Mouse (Mus musculus): ENCODE data around the gene BC005624. TPM values are rescaled to one million over a fixed set of nuclear protein-coding genes. Genes with fewer than 3 reads are reported as not detected.
A peak's percentile ranks its signal among the peaks of the same experiment; 100 is the strongest.
"Not testable (repeated sequence)": the region's sequence is repeated elsewhere in the genome, so short reads cannot be mapped to it uniquely, and the experiment has no call there.

BC005624 gene
- polyA plus RNA-seq, 1 experiment from 2014 or later, result 67.5 TPM

- Histone ChIP-seq H3K36me3 (ENCODE audit: control insufficient read depth, insufficient read depth, low read length) (peaks cover 20% of the 10 kb centered on the region), H3K4me3 (ENCODE audit: low read depth, low read length) (no peak overlapping the region), H3K27ac (ENCODE audit: low read depth, low read length) (no peak overlapping the region), H3K4me2 (replicated peaks; ENCODE audit: low read depth, low read length) (no peak overlapping the region), H3K9ac (ENCODE audit: low read depth, low read length) (no peak overlapping the region), H3K4me1 (replicated peaks; ENCODE audit: control insufficient read depth, insufficient read depth, low read length) (no peaks in the 10 kb centered on the region), H3K27me3 (ENCODE audit: control insufficient read depth, insufficient read depth, low read length) (no peaks in the 10 kb centered on the region), H3K9me3 (ENCODE audit: control insufficient read depth, low read length) (no peaks in the 10 kb centered on the region)
- ATAC-seq (ENCODE audit: low FRiP score) (no peak), DNase-seq (ENCODE audit: low spot score) (no peak)
- 51% methylated on average over 5 of the region's 5 CpGs for WGBS
Measured at GRCm38 (mm10) chr2:30959856-30960255, 22.1 kb downstream of the BC005624 start.

GRCm38 (mm10) chr2:30958726-30959125, 23.3 kb downstream of the BC005624 start:
- ATAC-seq (ENCODE audit: low FRiP score), result no peak

GRCm38 (mm10) chr2:30957511-30957910, 24.5 kb downstream of the BC005624 start:
- Histone ChIP-seq H3K27ac (ENCODE audit: low read depth, low read length) (no peak overlapping the region), H3K9ac (ENCODE audit: low read depth, low read length) (no peak overlapping the region), H3K4me2 (replicated peaks; ENCODE audit: low read depth, low read length) (no peak overlapping the region), H3K36me3 (ENCODE audit: control insufficient read depth, insufficient read depth, low read length) (peaks cover 16% of the 10 kb centered on the region), H3K4me1 (replicated peaks; ENCODE audit: control insufficient read depth, insufficient read depth, low read length) (peaks cover 9% of the 10 kb centered on the region; the same call in 1 of the 2 replicates), H3K4me3 (ENCODE audit: low read depth, low read length) (no peak overlapping the region), H3K27me3 (ENCODE audit: control insufficient read depth, insufficient read depth, low read length) (no peaks in the 10 kb centered on the region), H3K9me3 (ENCODE audit: control insufficient read depth, low read length) (no peaks in the 10 kb centered on the region)
- 85% methylated on average over 4 of the region's 4 CpGs for WGBS
- ATAC-seq (ENCODE audit: low FRiP score), result no peak
- no peak for DNase-seq (ENCODE audit: low spot score)

More at GRCm38 (mm10) chr2:30958726-30959125, 23.3 kb downstream of the BC005624 start:
- Histone ChIP-seq H3K27me3 (ENCODE audit: control insufficient read depth, insufficient read depth, low read length) (no peaks in the 10 kb centered on the region), H3K36me3 (ENCODE audit: control insufficient read depth, insufficient read depth, low read length) (peaks cover 17% of the 10 kb centered on the region), H3K9ac (ENCODE audit: low read depth, low read length) (no peak overlapping the region), H3K27ac (ENCODE audit: low read depth, low read length) (no peak overlapping the region), H3K4me2 (replicated peaks; ENCODE audit: low read depth, low read length) (no peak overlapping the region), H3K9me3 (ENCODE audit: control insufficient read depth, low read length) (no peaks in the 10 kb centered on the region), H3K4me3 (ENCODE audit: low read depth, low read length) (no peak overlapping the region), H3K4me1 (replicated peaks; ENCODE audit: control insufficient read depth, insufficient read depth, low read length) (peaks cover 6% of the 10 kb centered on the region; the same call in 1 of the 2 replicates)
- 90% methylated on average over 14 of the region's 14 CpGs for WGBS
- no peak for DNase-seq (ENCODE audit: low spot score)

- 75% methylated on average over 6 of the region's 6 CpGs for WGBS
- no peak overlapping the region for H3K4me2 ChIP-seq (replicated peaks; ENCODE audit: low read depth, low read length)
- no peak for ATAC-seq (ENCODE audit: low FRiP score)
Measured at GRCm38 (mm10) chr2:30954797-30955196, 27.2 kb downstream of the BC005624 start.

GRCm38 (mm10) chr2:30952824-30953490, 29.0 kb downstream of the BC005624 start, which contains the start of gene Tor1b:
Gene Tor1b, plus strand, starts transcription at chr2:30952959.
- Histone ChIP-seq H3K9ac (ENCODE audit: low read depth, low read length) (peak within 1 kb of the TSS; percentile 69), H3K9me3 (ENCODE audit: control insufficient read depth, low read length) (no peaks in the 10 kb centered on the region), H3K27ac (ENCODE audit: low read depth, low read length) (peak within 1 kb of the TSS; percentile 80), H3K36me3 (ENCODE audit: control insufficient read depth, insufficient read depth, low read length) (0 out of 2 replicates have a peak, but pooled peaks cover under 1% of the 10 kb centered on the region), H3K4me3 (ENCODE audit: low read depth, low read length) (peak within 1 kb of the TSS; percentile 85), H3K4me1 (replicated peaks; ENCODE audit: control insufficient read depth, insufficient read depth, low read length) (peaks cover 9% of the 10 kb centered on the region; the same call in 1 of the 2 replicates), H3K27me3 (ENCODE audit: control insufficient read depth, insufficient read depth, low read length) (no peaks in the 10 kb centered on the region), H3K4me2 (replicated peaks; ENCODE audit: low read depth, low read length) (peak within 1 kb of the TSS; percentile 89)
- DNase-seq (ENCODE audit: low spot score) (peak; percentile 94), ATAC-seq (ENCODE audit: low FRiP score) (peak; percentile 89)
- under 1% methylated on average over 60 of the region's 60 CpGs for WGBS

More at GRCm38 (mm10) chr2:30954797-30955196, 27.2 kb downstream of the BC005624 start:
- H3K36me3 ChIP-seq (ENCODE audit: control insufficient read depth, insufficient read depth, low read length), result peaks cover 10% of the 10 kb centered on the region
- no peak overlapping the region for H3K4me3 ChIP-seq (ENCODE audit: low read depth, low read length)
- no peaks in the 10 kb centered on the region for H3K9me3 ChIP-seq (ENCODE audit: control insufficient read depth, low read length)
- no peak overlapping the region for H3K27ac ChIP-seq (ENCODE audit: low read depth, low read length)
- peaks cover 9% of the 10 kb centered on the region; the same call in 1 of the 2 replicates for H3K4me1 ChIP-seq (replicated peaks; ENCODE audit: control insufficient read depth, insufficient read depth, low read length)
- H3K9ac ChIP-seq (ENCODE audit: low read depth, low read length), result no peak overlapping the region
- no peaks in the 10 kb centered on the region for H3K27me3 ChIP-seq (ENCODE audit: control insufficient read depth, insufficient read depth, low read length)
- no peak for DNase-seq (ENCODE audit: low spot score)

GRCm38 (mm10) chr2:30952457-30952823, 29.6 kb downstream of the BC005624 start:
- Histone ChIP-seq H3K9me3 (ENCODE audit: control insufficient read depth, low read length) (no peaks in the 10 kb centered on the region), H3K4me3 (ENCODE audit: low read depth, low read length) (peak overlapping the region; percentile 85), H3K36me3 (ENCODE audit: control insufficient read depth, insufficient read depth, low read length) (no peaks in the 10 kb centered on the region), H3K27ac (ENCODE audit: low read depth, low read length) (peak overlapping the region; percentile 80; the same call in 1 of the 2 replicates), H3K27me3 (ENCODE audit: control insufficient read depth, insufficient read depth, low read length) (no peaks in the 10 kb centered on the region), H3K9ac (ENCODE audit: low read depth, low read length) (peak overlapping the region; percentile 45), H3K4me2 (replicated peaks; ENCODE audit: low read depth, low read length) (peak overlapping the region; percentile 89), H3K4me1 (replicated peaks; ENCODE audit: control insufficient read depth, insufficient read depth, low read length) (peaks cover 9% of the 10 kb centered on the region; the same call in 1 of the 2 replicates)
- 35% methylated on average over 5 of the region's 5 CpGs for WGBS
- DNase-seq (ENCODE audit: low spot score) (no peak), ATAC-seq (ENCODE audit: low FRiP score) (no peak)

- 28% methylated on average over 16 of the region's 16 CpGs for WGBS
- H3K9me3 ChIP-seq (ENCODE audit: control insufficient read depth, low read length), result no peaks in the 10 kb centered on the region
- H3K36me3 ChIP-seq (ENCODE audit: control insufficient read depth, insufficient read depth, low read length), result no peaks in the 10 kb centered on the region
- ATAC-seq (ENCODE audit: low FRiP score), result no peak
- H3K9ac ChIP-seq (ENCODE audit: low read depth, low read length), result no peak overlapping the region
- H3K4me2 ChIP-seq (replicated peaks; ENCODE audit: low read depth, low read length), result peak overlapping the region; percentile 24; the same call in 1 of the 2 replicates
- no peaks in the 10 kb centered on the region for H3K27me3 ChIP-seq (ENCODE audit: control insufficient read depth, insufficient read depth, low read length)
- H3K4me3 ChIP-seq (ENCODE audit: low read depth, low read length), result no peak overlapping the region
- no peak overlapping the region for H3K27ac ChIP-seq (ENCODE audit: low read depth, low read length)
- no peaks in the 10 kb centered on the region for H3K4me1 ChIP-seq (replicated peaks; ENCODE audit: control insufficient read depth, insufficient read depth, low read length)
- peak; percentile 82 for DNase-seq (ENCODE audit: low spot score)
Measured at GRCm38 (mm10) chr2:30942603-30943011, 39.4 kb downstream of the BC005624 start.

GRCm38 (mm10) chr2:30942116-30942515, 39.9 kb downstream of the BC005624 start:
- H3K9me3 ChIP-seq (ENCODE audit: control insufficient read depth, low read length); H3K4me3 ChIP-seq (ENCODE audit: low read depth, low read length); H3K36me3 ChIP-seq (ENCODE audit: control insufficient read depth, insufficient read depth, low read length); H3K4me2 ChIP-seq (replicated peaks; ENCODE audit: low read depth, low read length); H3K9ac ChIP-seq (ENCODE audit: low read depth, low read length); H3K27me3 ChIP-seq (ENCODE audit: control insufficient read depth, insufficient read depth, low read length); H3K4me1 ChIP-seq (replicated peaks; ENCODE audit: control insufficient read depth, insufficient read depth, low read length); H3K27ac ChIP-seq (ENCODE audit: low read depth, low read length); ATAC-seq (ENCODE audit: low FRiP score); DNase-seq (ENCODE audit: low spot score): not testable (repeated sequence)
- 54% methylated on average over 7 of the region's 7 CpGs for WGBS

GRCm38 (mm10) chr2:30941586-30941985, 40.4 kb downstream of the BC005624 start:
- 90% methylated on average over 5 of the region's 5 CpGs for WGBS

More at GRCm38 (mm10) chr2:30941586-30941985, 40.4 kb downstream of the BC005624 start:
- Histone ChIP-seq H3K27me3 (ENCODE audit: control insufficient read depth, insufficient read depth, low read length) (no peaks in the 10 kb centered on the region), H3K9ac (ENCODE audit: low read depth, low read length) (no peak overlapping the region), H3K36me3 (ENCODE audit: control insufficient read depth, insufficient read depth, low read length) (no peaks in the 10 kb centered on the region), H3K9me3 (ENCODE audit: control insufficient read depth, low read length) (no peaks in the 10 kb centered on the region), H3K4me2 (replicated peaks; ENCODE audit: low read depth, low read length) (no peak overlapping the region), H3K27ac (ENCODE audit: low read depth, low read length) (no peak overlapping the region), H3K4me1 (replicated peaks; ENCODE audit: control insufficient read depth, insufficient read depth, low read length) (no peaks in the 10 kb centered on the region), H3K4me3 (ENCODE audit: low read depth, low read length) (no peak overlapping the region)
- ATAC-seq (ENCODE audit: low FRiP score) (no peak), DNase-seq (ENCODE audit: low spot score) (no peak)

Measured in hindbrain, embryonic 11.5 days (tissue).